Mouse (Mus musculus) left cerebral cortex, adult 11 months (tissue): Measurements from ENCODE around the gene Tnfsf12.
A peak's percentile ranks its signal among the peaks of the same experiment; 100 is the strongest.
"Not testable (repeated sequence)": the region's sequence is repeated elsewhere in the genome, so short reads cannot be mapped to it uniquely, and the experiment has no call there.

Source experiments
- DNase-seq: peaks from one replicate; pipeline ENCODE4 v3.0.0; 2022; ENCODE audit warnings: low spot score

Tnfsf12 gene

DNA sequence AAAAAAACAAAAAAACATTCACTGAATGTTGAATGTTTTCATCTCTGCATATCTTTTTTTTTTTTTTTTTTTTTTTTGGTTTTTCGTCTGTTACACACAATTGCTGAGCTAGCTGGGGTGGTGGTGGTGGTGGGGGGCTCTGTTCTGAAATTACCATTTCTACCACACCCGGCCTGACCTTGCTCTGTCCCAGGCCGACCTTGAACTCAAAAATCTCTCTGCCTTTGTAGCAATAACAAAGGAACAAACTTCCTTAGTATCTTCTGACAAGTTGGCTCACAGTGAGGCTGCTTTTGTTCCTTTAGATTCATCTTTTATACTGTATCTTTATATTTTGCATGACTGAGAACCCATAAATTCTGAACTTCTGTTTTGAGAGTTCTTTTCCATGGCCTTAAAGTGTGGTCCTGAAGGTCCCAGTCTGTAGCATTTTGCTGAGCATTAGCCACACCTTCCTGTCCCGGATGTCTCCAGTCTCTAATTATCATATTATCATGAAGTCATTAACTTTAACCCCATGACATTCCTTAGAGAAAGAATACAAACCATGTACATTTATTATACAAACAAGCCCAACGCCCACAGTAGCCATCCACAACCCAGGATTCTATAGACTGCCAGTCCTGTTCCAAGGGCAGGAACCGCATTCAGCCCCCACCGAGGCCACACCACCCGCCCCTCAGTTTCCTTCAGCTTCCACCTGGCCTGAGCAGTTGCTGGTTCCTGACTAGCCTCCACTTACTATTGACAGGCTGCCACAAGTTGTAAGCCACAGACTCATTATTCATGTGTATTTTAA lies 8.4 kb upstream of the Tnfsf12 start:
- DNase-seq = no peak

DNA sequence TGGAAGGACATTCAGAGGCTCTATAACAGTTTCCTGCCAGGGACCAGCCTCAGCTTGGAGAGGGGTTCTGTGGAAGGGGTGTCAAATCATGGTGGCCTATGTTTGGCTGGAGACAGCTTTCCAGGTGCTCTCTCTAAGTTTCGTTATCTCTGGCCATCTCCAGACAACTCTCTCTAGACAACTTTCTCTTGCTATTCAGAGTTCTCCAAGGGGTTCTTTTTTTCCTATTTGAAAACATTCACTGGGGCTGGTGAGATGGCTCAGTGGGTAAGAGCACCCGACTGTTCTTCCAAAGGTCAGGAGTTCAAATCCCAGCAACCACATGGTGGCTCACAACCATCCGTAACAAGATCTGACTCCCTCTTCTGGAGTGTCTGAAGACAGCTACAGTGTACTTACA lies 7.7 kb upstream of the Tnfsf12 start:
- not testable (repeated sequence) for DNase-seq

GRCm38 (mm10) chr11:69702886-69703285 lies 7.2 kb upstream of the Tnfsf12 start:
- not testable (repeated sequence) for DNase-seq

- DNase-seq = no peak
These were observed 3.9 kb upstream of the Tnfsf12 start for GRCm38 (mm10) chr11:69699595-69699994.

DNA sequence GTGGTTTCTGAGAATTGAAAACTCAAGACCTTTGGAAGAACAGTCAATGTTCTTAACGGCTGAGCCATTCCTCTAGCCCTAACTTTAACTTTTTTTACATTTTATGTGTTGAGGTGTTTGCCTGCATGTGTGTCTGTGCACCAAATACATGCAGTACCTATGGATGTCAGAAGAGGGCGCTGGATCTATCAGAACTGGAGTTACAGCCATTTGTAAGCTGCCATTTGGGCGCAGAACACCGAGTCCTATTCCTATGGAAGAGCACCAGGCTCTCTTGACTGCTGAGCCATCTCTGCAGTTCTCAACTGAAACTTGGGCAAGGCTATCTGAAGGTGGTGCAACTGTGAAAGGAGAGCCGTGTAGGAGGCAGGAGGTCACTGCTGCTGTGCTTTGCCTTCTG lies 2.9 kb upstream of the Tnfsf12 start:
- no peak for DNase-seq

DNA sequence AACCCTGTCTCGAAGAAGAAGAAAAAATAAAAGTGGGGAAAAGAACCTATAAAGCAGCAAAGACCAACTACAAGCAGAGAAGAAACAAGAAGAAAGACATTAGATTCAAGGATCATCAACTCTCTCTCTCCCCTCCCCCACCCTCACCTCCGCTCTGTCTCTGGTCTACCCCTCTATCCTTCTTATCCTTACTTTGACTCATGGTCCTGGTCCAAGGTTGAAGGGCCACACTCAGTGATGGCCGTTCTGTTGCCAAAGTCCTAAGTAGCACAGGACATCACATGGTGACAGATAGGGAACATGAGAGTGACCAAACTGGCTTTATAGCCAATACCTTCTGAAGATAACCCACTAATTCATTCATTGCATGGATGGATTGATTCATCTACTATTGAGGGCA lies 1.7 kb upstream of the Tnfsf12 start:
- no peak for DNase-seq

DNA sequence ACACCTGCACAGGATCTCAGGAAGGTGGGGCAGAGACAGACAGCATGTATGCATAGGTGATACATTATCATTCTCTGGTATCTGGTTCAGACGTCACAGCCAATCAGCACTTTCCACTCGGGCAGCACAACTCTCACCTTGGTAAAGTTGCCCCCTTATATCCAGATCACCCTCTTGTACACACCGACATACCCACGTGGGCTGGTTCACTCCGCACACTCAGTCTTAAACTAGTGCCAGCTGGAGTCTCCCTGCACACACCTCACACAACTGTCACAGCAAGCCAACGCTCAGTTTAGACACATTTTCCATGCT lies 646 bp downstream of the Tnfsf12 start:
- no peak for DNase-seq

GRCm38 (mm10) chr11:69693421-69693965 lies 2.2 kb downstream of the Tnfsf12 start:
- no peak for DNase-seq

- no peak for DNase-seq
These were observed 2.8 kb downstream of the Tnfsf12 start for GRCm38 (mm10) chr11:69692863-69693262.

GRCm38 (mm10) chr11:69692196-69692811 lies 3.3 kb downstream of the Tnfsf12 start:
- no peak for DNase-seq

- no peak for DNase-seq
These were observed 5.8 kb downstream of the Tnfsf12 start for GRCm38 (mm10) chr11:69689891-69690290.

DNA sequence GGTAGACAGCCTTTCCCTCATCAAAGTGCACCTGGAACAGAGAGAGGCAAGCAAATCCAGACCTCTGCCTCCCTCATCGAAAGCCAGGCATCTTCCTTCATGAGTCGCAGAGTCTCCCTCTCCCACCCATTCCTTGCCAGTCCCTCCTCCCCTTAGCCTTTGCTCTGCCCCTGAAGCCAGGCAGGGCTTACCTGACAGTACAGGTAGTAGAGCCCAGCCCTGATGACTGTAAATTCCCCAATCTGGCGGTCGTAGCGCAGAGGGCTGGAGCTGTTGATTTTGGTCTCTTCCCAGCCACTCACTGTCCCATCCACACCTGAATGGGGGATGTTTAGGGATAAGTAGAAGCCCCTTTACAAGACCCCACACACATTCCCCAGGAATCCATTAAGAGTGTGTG lies 8.6 kb downstream of the Tnfsf12 start:
- DNase-seq = no peak

DNA sequence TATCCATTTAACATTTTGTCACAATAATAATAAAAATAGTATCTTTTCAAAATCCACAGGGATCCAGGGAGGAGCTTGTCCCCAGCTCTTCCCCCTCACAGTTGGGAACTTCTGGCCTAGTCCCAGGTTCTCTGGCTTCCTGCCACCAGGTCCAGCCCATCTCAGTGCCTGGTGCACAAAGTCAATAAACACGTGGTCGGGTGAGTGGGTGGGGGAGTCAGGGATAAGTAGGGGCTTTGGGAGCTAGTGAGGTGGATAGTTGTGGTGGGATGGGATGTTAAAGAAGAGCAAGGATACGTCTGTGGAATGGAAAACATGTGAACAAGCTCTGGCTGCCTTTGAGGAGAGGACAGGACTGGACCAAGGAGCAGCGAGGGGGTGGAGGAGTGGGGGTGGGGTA lies 9.3 kb downstream of the Tnfsf12 start:
- no peak for DNase-seq

- DNase-seq = no peak
These were observed 10.0 kb downstream of the Tnfsf12 start, which contains the start of gene Tnfsf13 for GRCm38 (mm10) chr11:69685526-69686148. Gene Tnfsf13 (minus strand): TSS chr11:69685784.

DNA sequence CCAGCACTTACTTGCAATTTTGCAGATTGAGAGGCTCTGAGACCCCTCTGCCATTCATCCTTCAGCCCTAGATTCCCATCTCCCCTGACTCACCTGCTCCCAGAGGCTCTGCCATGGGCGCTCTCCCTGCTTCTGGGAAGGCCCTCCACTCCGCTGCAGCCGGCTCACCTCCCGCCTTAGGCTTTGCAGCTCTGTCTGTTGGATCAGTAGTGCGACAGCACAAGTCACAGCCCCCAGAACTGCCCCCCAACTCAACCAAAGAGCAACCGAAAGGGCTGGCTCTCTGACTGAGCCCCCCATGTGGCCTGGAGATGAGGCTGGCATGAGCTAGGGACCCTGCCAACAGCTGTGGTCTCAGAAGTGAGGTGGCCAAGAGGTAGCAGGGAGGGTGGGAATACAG lies 10.7 kb downstream of the Tnfsf12 start:
- no peak for DNase-seq

DNA sequence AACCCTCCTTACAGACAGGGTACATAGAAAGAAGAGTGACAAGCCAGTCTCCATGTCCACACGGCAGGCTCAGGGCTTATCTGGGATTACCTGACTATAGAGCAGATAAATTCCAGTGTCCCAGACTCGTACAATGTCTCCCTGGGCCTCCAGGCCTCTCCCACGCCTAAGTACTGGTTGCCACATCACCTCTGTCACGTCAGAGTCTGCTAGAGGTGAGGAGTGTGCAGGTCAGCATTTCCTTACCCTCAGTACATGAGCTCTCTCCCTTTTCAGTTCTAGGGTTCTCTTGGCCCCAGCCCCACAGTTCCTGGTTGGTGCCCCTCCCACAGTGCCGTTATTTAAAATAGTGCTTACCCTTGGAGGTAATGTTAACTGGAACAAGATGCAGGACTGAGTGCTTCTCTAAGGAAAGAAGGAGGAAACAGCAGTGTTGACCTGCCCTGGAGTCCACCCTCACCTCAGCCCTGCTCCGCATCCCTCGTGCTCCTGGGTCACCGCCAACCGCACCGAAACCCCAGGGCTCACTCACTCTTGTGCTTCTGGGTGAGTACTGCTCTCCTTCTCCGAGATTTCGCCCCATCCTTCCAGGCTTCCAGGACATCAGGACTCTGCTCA lies 11.4 kb downstream of the Tnfsf12 start:
- DNase-seq = no peak

DNA sequence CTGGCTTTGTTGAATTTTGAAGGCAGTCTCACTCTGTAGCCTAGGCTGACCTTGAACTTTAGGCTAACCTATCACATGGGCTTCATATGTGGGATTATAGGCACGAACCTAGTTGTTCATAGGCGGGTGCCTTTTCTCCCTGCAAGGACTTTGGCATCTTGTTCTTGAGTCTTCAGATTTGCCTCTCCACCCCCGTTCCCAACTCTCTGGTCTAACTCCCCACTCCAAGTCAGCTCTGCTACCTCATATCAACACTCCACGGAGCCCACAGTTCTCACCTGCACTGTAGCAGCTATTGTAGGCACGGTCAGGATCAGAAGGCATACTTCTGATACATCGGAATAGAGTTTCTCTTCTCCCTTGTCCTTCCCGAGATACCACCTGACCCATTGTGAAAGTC lies 12.1 kb downstream of the Tnfsf12 start:
- DNase-seq = no peak

GRCm38 (mm10) chr11:69682840-69683533 lies 12.7 kb downstream of the Tnfsf12 start:
- peak; percentile 78 for DNase-seq

- no peak for DNase-seq
These were observed 13.3 kb downstream of the Tnfsf12 start for GRCm38 (mm10) chr11:69682209-69682839.

GRCm38 (mm10) chr11:69681314-69682208 lies 14.1 kb downstream of the Tnfsf12 start, which contains the start of gene Senp3:
Gene Senp3 (minus strand): TSS chr11:69682084.
- DNase-seq = peak; percentile 95
